Mouse (Mus musculus): ENCODE measurements at regions not wholly inside any gene's neighbourhood (a gene's known extent, or its start where the extent isn't known, plus 50 kb on each side); places are given as distances from the start of the nearest gene placed in this dataset.
A peak's percentile ranks its signal among the peaks of the same experiment; 100 is the strongest.
"Not testable (repeated sequence)": the region's sequence is repeated elsewhere in the genome, so short reads cannot be mapped to it uniquely, and the experiment has no call there.

- 54% methylated on average over 13 of the region's 13 CpGs for WGBS
- H3K4me2 ChIP-seq (replicated peaks), result no peak overlapping the region
- H3K9me3 ChIP-seq, result no peaks in the 10 kb centered on the region
- no peaks in the 10 kb centered on the region for H3K27me3 ChIP-seq (replicated peaks)
- H3K36me3 ChIP-seq, result no peaks in the 10 kb centered on the region
- peak; percentile 77 for ATAC-seq (ENCODE audit: low FRiP score, low read depth)
- H3K9ac ChIP-seq, result no peak overlapping the region
- H3K27ac ChIP-seq, result peak overlapping the region; percentile 26
- H3K4me3 ChIP-seq, result no peak overlapping the region
- peaks cover 20% of the 10 kb centered on the region for H3K4me1 ChIP-seq
Measured at GRCm38 (mm10) chr12:45563325-45564030, 489.0 kb upstream of the Stxbp6 start.

GRCm38 (mm10) chr12:45562637-45563220 lies 488.2 kb upstream of the Stxbp6 start:
- Histone ChIP-seq H3K36me3 (no peaks in the 10 kb centered on the region), H3K27ac (peak overlapping the region; percentile 33; the same call in 1 of the 2 replicates), H3K4me2 (replicated peaks) (no peak overlapping the region), H3K9ac (no peak overlapping the region), H3K9me3 (no peaks in the 10 kb centered on the region), H3K27me3 (replicated peaks) (no peaks in the 10 kb centered on the region), H3K4me3 (no peak overlapping the region), H3K4me1 (peaks cover 20% of the 10 kb centered on the region)
- ATAC-seq (ENCODE audit: low FRiP score, low read depth), result peak; percentile 39
- WGBS, result 19% methylated on average over 1 of the region's 1 CpGs

- peaks cover 20% of the 10 kb centered on the region for H3K4me1 ChIP-seq
- H3K9me3 ChIP-seq, result no peaks in the 10 kb centered on the region
- H3K9ac ChIP-seq, result no peak overlapping the region
- WGBS, result 40% methylated on average over 11 of the region's 11 CpGs
- H3K4me3 ChIP-seq, result no peak overlapping the region
- peak; percentile 72 for ATAC-seq (ENCODE audit: low FRiP score, low read depth)
- no peak overlapping the region for H3K4me2 ChIP-seq (replicated peaks)
- H3K27me3 ChIP-seq (replicated peaks), result no peaks in the 10 kb centered on the region
- peak overlapping the region; percentile 57; the same call in 1 of the 2 replicates for H3K27ac ChIP-seq
- H3K36me3 ChIP-seq, result no peaks in the 10 kb centered on the region
Measured at GRCm38 (mm10) chr12:45561889-45562288, 487.4 kb upstream of the Stxbp6 start.

- Histone ChIP-seq H3K9ac (no peak overlapping the region), H3K4me1 (peaks cover 20% of the 10 kb centered on the region), H3K27ac (peak overlapping the region; percentile 57; the same call in 1 of the 2 replicates), H3K36me3 (no peaks in the 10 kb centered on the region), H3K4me2 (replicated peaks) (no peak overlapping the region), H3K9me3 (no peaks in the 10 kb centered on the region), H3K4me3 (no peak overlapping the region), H3K27me3 (replicated peaks) (no peaks in the 10 kb centered on the region)
- ATAC-seq (ENCODE audit: low FRiP score, low read depth), result no peak
- WGBS, result 50% methylated on average over 1 of the region's 1 CpGs
Measured at GRCm38 (mm10) chr12:45561362-45561761, 486.9 kb upstream of the Stxbp6 start.

GRCm38 (mm10) chr12:45549906-45550305 lies 475.4 kb upstream of the Stxbp6 start:
- not testable (repeated sequence) for H3K9ac ChIP-seq; H3K4me1 ChIP-seq; H3K4me2 ChIP-seq (replicated peaks); ATAC-seq (ENCODE audit: low FRiP score, low read depth); H3K4me3 ChIP-seq; H3K27me3 ChIP-seq (replicated peaks); H3K9me3 ChIP-seq; H3K36me3 ChIP-seq; H3K27ac ChIP-seq
- WGBS, result 89% methylated on average over 5 of the region's 5 CpGs

- H3K27ac ChIP-seq, result no peak overlapping the region
- no peak for ATAC-seq (ENCODE audit: low FRiP score, low read depth)
- H3K27me3 ChIP-seq (replicated peaks), result no peaks in the 10 kb centered on the region
- H3K4me3 ChIP-seq, result no peak overlapping the region
- H3K4me2 ChIP-seq (replicated peaks), result no peak overlapping the region
- H3K9ac ChIP-seq, result no peak overlapping the region
- no peaks in the 10 kb centered on the region for H3K36me3 ChIP-seq
- H3K4me1 ChIP-seq, result no peaks in the 10 kb centered on the region
- no peaks in the 10 kb centered on the region for H3K9me3 ChIP-seq
Measured at GRCm38 (mm10) chr12:45519554-45519953, 445.0 kb upstream of the Stxbp6 start.

GRCm38 (mm10) chr12:45514459-45514858 lies 439.9 kb upstream of the Stxbp6 start:
- no peaks in the 10 kb centered on the region for H3K9me3 ChIP-seq
- ATAC-seq (ENCODE audit: low FRiP score, low read depth), result no peak
- H3K36me3 ChIP-seq, result no peaks in the 10 kb centered on the region
- WGBS, result 80% methylated on average over 3 of the region's 3 CpGs
- no peak overlapping the region for H3K9ac ChIP-seq
- H3K27me3 ChIP-seq (replicated peaks), result no peaks in the 10 kb centered on the region
- no peak overlapping the region for H3K4me2 ChIP-seq (replicated peaks)
- H3K27ac ChIP-seq, result no peak overlapping the region
- H3K4me3 ChIP-seq, result no peak overlapping the region
- H3K4me1 ChIP-seq, result no peaks in the 10 kb centered on the region

GRCm38 (mm10) chr12:45507400-45507982 lies 433.0 kb upstream of the Stxbp6 start:
- no peaks in the 10 kb centered on the region for H3K4me1 ChIP-seq
- no peaks in the 10 kb centered on the region for H3K27me3 ChIP-seq (replicated peaks)
- ATAC-seq (ENCODE audit: low FRiP score, low read depth), result no peak
- no peak overlapping the region for H3K4me3 ChIP-seq
- no peak overlapping the region for H3K4me2 ChIP-seq (replicated peaks)
- no peaks in the 10 kb centered on the region for H3K36me3 ChIP-seq
- WGBS, result 55% methylated on average over 7 of the region's 7 CpGs
- no peak overlapping the region for H3K9ac ChIP-seq
- no peaks in the 10 kb centered on the region for H3K9me3 ChIP-seq
- H3K27ac ChIP-seq, result no peak overlapping the region

- ATAC-seq (ENCODE audit: low FRiP score, low read depth), result no peak
- no peak overlapping the region for H3K4me2 ChIP-seq (replicated peaks)
- no peaks in the 10 kb centered on the region for H3K4me1 ChIP-seq
- H3K4me3 ChIP-seq, result no peak overlapping the region
- H3K36me3 ChIP-seq, result no peaks in the 10 kb centered on the region
- H3K27ac ChIP-seq, result no peak overlapping the region
- no peak overlapping the region for H3K9ac ChIP-seq
- H3K27me3 ChIP-seq (replicated peaks), result no peaks in the 10 kb centered on the region
- 55% methylated on average over 6 of the region's 6 CpGs for WGBS
- no peaks in the 10 kb centered on the region for H3K9me3 ChIP-seq
Measured at GRCm38 (mm10) chr12:45499834-45500233, 425.3 kb upstream of the Stxbp6 start.

- Histone ChIP-seq H3K36me3 (no peaks in the 10 kb centered on the region), H3K4me1 (no peaks in the 10 kb centered on the region), H3K9ac (no peak overlapping the region), H3K4me2 (replicated peaks) (no peak overlapping the region), H3K27ac (no peak overlapping the region), H3K27me3 (replicated peaks) (no peaks in the 10 kb centered on the region), H3K9me3 (no peaks in the 10 kb centered on the region), H3K4me3 (no peak overlapping the region)
- ATAC-seq (ENCODE audit: low FRiP score, low read depth), result no peak
Measured at GRCm38 (mm10) chr12:45498230-45498629, 423.7 kb upstream of the Stxbp6 start.

- Histone ChIP-seq H3K27ac (no peak overlapping the region), H3K9ac (no peak overlapping the region), H3K4me1 (no peaks in the 10 kb centered on the region), H3K4me2 (replicated peaks) (no peak overlapping the region), H3K36me3 (no peaks in the 10 kb centered on the region), H3K4me3 (no peak overlapping the region), H3K9me3 (no peaks in the 10 kb centered on the region), H3K27me3 (replicated peaks) (no peaks in the 10 kb centered on the region)
- ATAC-seq (ENCODE audit: low FRiP score, low read depth), result no peak
- 57% methylated on average over 1 of the region's 1 CpGs for WGBS
Measured at GRCm38 (mm10) chr12:45489029-45489428, 414.5 kb upstream of the Stxbp6 start.

GRCm38 (mm10) chr12:45476881-45477280 lies 402.4 kb upstream of the Stxbp6 start:
- H3K27ac ChIP-seq, result no peak overlapping the region
- no peak overlapping the region for H3K9ac ChIP-seq
- no peaks in the 10 kb centered on the region for H3K9me3 ChIP-seq
- H3K27me3 ChIP-seq (replicated peaks), result no peaks in the 10 kb centered on the region
- H3K4me3 ChIP-seq, result no peak overlapping the region
- ATAC-seq (ENCODE audit: low FRiP score, low read depth), result no peak
- no peaks in the 10 kb centered on the region for H3K4me1 ChIP-seq
- H3K36me3 ChIP-seq, result no peaks in the 10 kb centered on the region
- H3K4me2 ChIP-seq (replicated peaks), result no peak overlapping the region

GRCm38 (mm10) chr12:45468093-45468492 lies 393.6 kb upstream of the Stxbp6 start:
- 78% methylated on average over 3 of the region's 3 CpGs for WGBS
- Histone ChIP-seq H3K36me3 (no peaks in the 10 kb centered on the region), H3K9me3 (no peaks in the 10 kb centered on the region), H3K4me2 (replicated peaks) (no peak overlapping the region), H3K27me3 (replicated peaks) (no peaks in the 10 kb centered on the region), H3K4me1 (no peaks in the 10 kb centered on the region), H3K4me3 (no peak overlapping the region), H3K27ac (no peak overlapping the region), H3K9ac (no peak overlapping the region)
- ATAC-seq (ENCODE audit: low FRiP score, low read depth), result no peak
